In genomic region chr9:78100956-78101355, GRCm38 (mm10) we compare ENCODE assay signal across 22 mouse cellular contexts. TPM values are rescaled to one million over a fixed set of nuclear protein-coding genes. Genes with fewer than 3 reads are reported as not detected.
DNase-seq lines count a peak whose midpoint lies in the region; ATAC-seq and TF ChIP-seq lines count a peak whose summit lies in the region.
"Had no signal": no experiment of that assay in that cellular context is flagged by ENCODE, and none has a peak within 500 bp of the region (broad histone marks: within the 10 kb centered on the region; RNA-seq: fewer than 3 reads in every experiment).

No protein-coding gene starts in this region.

- H3K27ac ChIP-seq in liver, embryonic 12.5 days = peak overlapping the region; percentile 62; the same call in 1 of the 2 replicates
- H3K27ac ChIP-seq in liver, postnatal 0 days (ENCODE audit: low read depth) = no peak overlapping the region; the same call in 1 of the 2 replicates
- H3K27ac ChIP-seq: layer of hippocampus, adult 2 months; limb, embryonic 15.5 days had no signal

- no peak for ATAC-seq in liver, embryonic 12.5 days
- ATAC-seq in liver, postnatal 0 days = no peak
- peak; percentile 90 to 95 for ATAC-seq in hematopoietic stem cell, adult 5-6 weeks (replicated peaks in 1 of 2; ENCODE audit: insufficient read depth in 1 of 2, low FRiP score in 2 of 2, low TSS enrichment in 1 of 2, low read depth in 1 of 2, poor library complexity in 2 of 2, severe bottlenecking in 2 of 2)
- ATAC-seq: forebrain, postnatal 0 days; lung, postnatal 0 days had no signal

- DNase-seq in liver, postnatal 0 days = no peak
- peak; percentile 19 for DNase-seq in CD4-positive, CD25-positive, alpha-beta regulatory T cell, adult 2 months (ENCODE audit: low read depth, low spot score)
- peak; percentile 40 for DNase-seq in naive thymus-derived CD4-positive, alpha-beta T cell, adult 2 months (ENCODE audit: low read depth)
- DNase-seq in ovary, adult 18-20 months (ENCODE audit: low spot score) = no peak
- DNase-seq in cerebellum, adult 11-12 months = no peak
- DNase-seq in embryo, embryonic 10.5 days (ENCODE audit: low spot score) = no peak
- DNase-seq: adrenal gland, postnatal 36 days; cerebellum, postnatal 14 days; forebrain, postnatal 0 days had no signal

- peaks cover 13% of the 10 kb centered on the region for H3K9me3 ChIP-seq in liver, embryonic 12.5 days (replicated peaks)
- peaks cover 3% of the 10 kb centered on the region for H3K9me3 ChIP-seq in liver, postnatal 0 days (ENCODE audit: low read length)
- H3K9me3 ChIP-seq: limb, embryonic 15.5 days had no signal

- H3K4me3 ChIP-seq in liver, embryonic 12.5 days = no peak overlapping the region
- no peak overlapping the region for H3K4me3 ChIP-seq in liver, postnatal 0 days (ENCODE audit: low read depth, low read length)
- H3K4me3 ChIP-seq: layer of hippocampus, adult 2 months; limb, embryonic 15.5 days; myocyte had no signal

- peaks cover 46% of the 10 kb centered on the region for H3K4me1 ChIP-seq in liver, embryonic 12.5 days
- peaks cover 21% of the 10 kb centered on the region; the same call in 1 of the 2 replicates for H3K4me1 ChIP-seq in liver, postnatal 0 days (ENCODE audit: insufficient read depth)

- TF ChIP-seq CTCF in liver, postnatal 0 days (IDR thresholded peaks at IDR 0.05; ENCODE audit: low read depth) = no peak

- H3K36me3 ChIP-seq in liver, embryonic 12.5 days = peaks cover 84% of the 10 kb centered on the region
- H3K36me3 ChIP-seq in liver, postnatal 0 days (replicated peaks; ENCODE audit: insufficient read depth, low read length) = peaks cover 71% of the 10 kb centered on the region

- no peaks in the 10 kb centered on the region for H3K27me3 ChIP-seq in liver, embryonic 12.5 days (replicated peaks)
- no peaks in the 10 kb centered on the region for H3K27me3 ChIP-seq in liver, postnatal 0 days (ENCODE audit: insufficient read depth, low read length)
- H3K27me3 ChIP-seq: limb, embryonic 15.5 days had no signal

- no peak for TF ChIP-seq EP300 in liver, postnatal 0 days (IDR thresholded peaks at IDR 0.05; ENCODE audit: low read depth)

- WGBS in liver, embryonic 12.5 days (ENCODE audit: insufficient replicate concordance) = 34% methylated on average over 5 of the region's 5 CpGs
- 38% methylated on average over 5 of the region's 5 CpGs for WGBS in liver, postnatal 0 days (ENCODE audit: insufficient replicate concordance)

- no peak overlapping the region for H3K9ac ChIP-seq in liver, embryonic 12.5 days
- H3K9ac ChIP-seq in liver, postnatal 0 days (replicated peaks) = no peak overlapping the region
- H3K9ac ChIP-seq: forebrain, postnatal 0 days; limb, embryonic 15.5 days had no signal

- H3K4me2 ChIP-seq in liver, embryonic 12.5 days = no peak overlapping the region
- H3K4me2 ChIP-seq in liver, postnatal 0 days (ENCODE audit: low read depth, low read length) = no peak overlapping the region
- H3K4me2 ChIP-seq: limb, embryonic 15.5 days; midbrain, embryonic 11.5 days had no signal

RNA-seq across cellular contexts. Expression of gene Fbxo9, which starts 7.9 kb away (rescaled TPM):
- 74.8 and 75.0 TPM in 2 replicates for polyA plus RNA-seq in liver, embryonic 12.5 days (2016; fragmentation: Nextera tagmentation; extraction: Ambion mirVana)
- polyA plus RNA-seq in liver, postnatal 0 days (2015; fragmentation: Nextera tagmentation; extraction: Ambion mirVana) = 45.7 and 54.0 TPM in 2 replicates
- total RNA-seq in hematopoietic stem cell, adult 5-6 weeks (2017) = 62.4 and 84.6 TPM in 2 replicates

RNA-seq across cellular contexts. Expression of gene Ick, which starts 8.0 kb away (rescaled TPM):
- 7.0 and 7.4 TPM in 2 replicates for polyA plus RNA-seq in liver, embryonic 12.5 days (2016; fragmentation: Nextera tagmentation; extraction: Ambion mirVana)
- polyA plus RNA-seq in liver, postnatal 0 days (2015; fragmentation: Nextera tagmentation; extraction: Ambion mirVana) = 5.3 and 7.0 TPM in 2 replicates
- 19.2 and 30.6 TPM in 2 replicates for total RNA-seq in hematopoietic stem cell, adult 5-6 weeks (2017)

RNA-seq across cellular contexts. Expression of gene Gcm1, which starts 49.2 kb away (rescaled TPM):
- not detected in 2 replicates for polyA plus RNA-seq in liver, embryonic 12.5 days (2016; fragmentation: Nextera tagmentation; extraction: Ambion mirVana)
- polyA plus RNA-seq in liver, postnatal 0 days (2015; fragmentation: Nextera tagmentation; extraction: Ambion mirVana) = not detected in 2 replicates
- not detected in 2 replicates for total RNA-seq in hematopoietic stem cell, adult 5-6 weeks (2017)
- total RNA-seq: adrenal gland, postnatal 36 days; forebrain, postnatal 0 days; gastrocnemius, adult 8-10 months; heart, postnatal 25 days; layer of hippocampus, adult 2 months; left cerebral cortex, postnatal 10 days had no signal
- polyA plus RNA-seq: C2C12; embryonic facial prominence, embryonic 11.5 days; forebrain, postnatal 0 days; limb, embryonic 15.5 days; myocyte; testis, adult 2 months had no signal

Comparison
In these comparisons a context has a peak if more than half of its experiments do, and no peak if none do; other contexts are left out.
1. ATAC-seq: peak in hematopoietic stem cell, adult 5-6 weeks (2 of 2); none in liver, embryonic 12.5 days (single experiment) and liver, postnatal 0 days (single experiment).
2. DNase-seq: peak in CD4-positive, CD25-positive, alpha-beta regulatory T cell, adult 2 months (single experiment) and naive thymus-derived CD4-positive, alpha-beta T cell, adult 2 months (single experiment); none in liver, postnatal 0 days (single experiment), ovary, adult 18-20 months (single experiment), cerebellum, adult 11-12 months (single experiment) and embryo, embryonic 10.5 days (single experiment).